Mouse (Mus musculus) olfactory bulb, adult 2 months (tissue): Measurements from ENCODE around the gene Zfp839.

ENCODE experiments used
- CTCF ChIP-seq: fragments of 200-500 bp; IDR thresholded peaks from 2 replicates; pipeline ENCODE4 v1.5.1; 2012; ENCODE audit warnings: low read depth, mild to moderate bottlenecking, low read length, moderate library complexity; ENCODE audit not compliant: insufficient read depth
- POLR2A ChIP-seq: fragments of 200-500 bp; IDR thresholded peaks from 2 replicates; pipeline ENCODE4 v1.6.1; 2012; ENCODE audit warnings: mild to moderate bottlenecking, low read depth, low read length, moderate library complexity; ENCODE audit not compliant: insufficient read depth

- no peak for TF ChIP-seq POLR2A
- TF ChIP-seq CTCF, result no peak
Measured at GRCm38 (mm10) chr12:110882291-110882690, 32.2 kb downstream of the Zfp839 start.
